Mouse (Mus musculus): ENCODE results near the gene Copg1.

Copg1 gene

DNA sequence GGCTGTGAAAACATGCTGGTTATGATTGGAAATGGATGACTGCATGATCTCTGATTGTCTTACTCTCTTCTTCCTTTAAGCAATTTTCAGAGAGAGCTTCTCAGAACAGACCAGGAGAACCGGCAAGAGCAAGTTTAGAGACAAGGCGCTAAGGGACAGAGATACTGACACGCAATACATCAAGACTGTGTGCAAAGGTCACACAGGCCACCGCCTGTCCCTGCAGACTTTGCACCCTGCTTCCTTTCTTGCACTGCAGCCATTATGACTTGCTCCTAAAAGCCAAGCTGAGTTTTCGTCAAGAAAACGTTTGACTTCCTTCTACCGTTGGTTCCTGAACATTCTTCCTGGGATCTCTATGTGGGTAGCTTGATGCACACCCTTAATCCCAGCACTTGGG lies 12.1 kb upstream of the Copg1 start:
- no peak for DNase-seq (ENCODE audit: low read depth, low spot score)

GRCm38 (mm10) chr6:87876068-87876643 lies 11.5 kb upstream of the Copg1 start:
- peak; percentile 72 for DNase-seq (ENCODE audit: low read depth, low spot score)

GRCm38 (mm10) chr6:87879010-87879409 lies 8.6 kb upstream of the Copg1 start:
- DNase-seq (ENCODE audit: low read depth, low spot score) = no peak

GRCm38 (mm10) chr6:87879628-87880027 lies 8.0 kb upstream of the Copg1 start:
- DNase-seq (ENCODE audit: low read depth, low spot score) = no peak

- DNase-seq (ENCODE audit: low read depth, low spot score) = no peak
Measured at GRCm38 (mm10) chr6:87882221-87882620, 5.4 kb upstream of the Copg1 start.

- DNase-seq (ENCODE audit: low read depth, low spot score) = no peak
Measured at GRCm38 (mm10) chr6:87882816-87883215, 4.8 kb upstream of the Copg1 start.

GRCm38 (mm10) chr6:87886721-87887120 lies 893 bp upstream of the Copg1 start:
- no peak for DNase-seq (ENCODE audit: low read depth, low spot score)

DNA sequence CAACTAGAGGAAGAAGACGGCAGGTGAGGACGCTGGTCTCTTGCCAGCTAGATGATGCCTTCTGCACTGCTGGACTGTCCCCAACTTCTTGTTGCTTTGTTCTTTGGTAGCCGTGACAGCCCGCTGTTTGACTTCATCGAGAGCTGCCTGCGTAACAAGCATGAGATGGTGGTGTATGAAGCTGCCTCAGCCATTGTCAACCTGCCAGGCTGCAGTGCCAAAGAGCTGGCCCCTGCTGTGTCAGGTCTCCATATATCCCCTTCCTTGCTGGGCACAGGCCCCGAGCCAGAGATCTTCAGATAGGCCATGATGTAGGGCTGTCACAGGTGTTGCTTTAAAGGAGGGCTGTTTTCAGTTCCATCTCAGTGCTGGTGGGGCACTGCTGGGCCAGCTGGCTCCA lies 6.3 kb downstream of the Copg1 start:
- DNase-seq (ENCODE audit: low read depth, low spot score) = no peak

DNA sequence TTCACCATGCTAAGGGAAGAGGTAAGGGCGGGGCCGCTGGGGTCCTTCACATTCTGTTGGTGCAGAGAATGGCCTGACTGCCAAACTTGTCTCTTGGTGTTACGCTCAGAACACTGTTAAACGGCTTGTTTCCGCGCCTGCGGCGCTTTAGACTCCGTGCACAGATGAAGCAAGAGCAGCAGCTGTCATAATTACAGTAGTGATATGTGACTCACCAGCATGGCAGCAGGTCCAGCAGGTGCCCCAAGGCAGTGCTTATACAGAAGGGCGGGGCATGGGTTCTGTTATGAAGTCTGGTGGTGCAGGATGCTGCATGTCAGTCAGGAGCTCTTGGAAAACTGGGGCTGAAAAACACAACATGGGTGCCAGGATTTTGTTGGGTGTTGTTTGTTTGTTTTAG lies 10.4 kb downstream of the Copg1 start:
- DNase-seq (ENCODE audit: low read depth, low spot score) = no peak

DNA sequence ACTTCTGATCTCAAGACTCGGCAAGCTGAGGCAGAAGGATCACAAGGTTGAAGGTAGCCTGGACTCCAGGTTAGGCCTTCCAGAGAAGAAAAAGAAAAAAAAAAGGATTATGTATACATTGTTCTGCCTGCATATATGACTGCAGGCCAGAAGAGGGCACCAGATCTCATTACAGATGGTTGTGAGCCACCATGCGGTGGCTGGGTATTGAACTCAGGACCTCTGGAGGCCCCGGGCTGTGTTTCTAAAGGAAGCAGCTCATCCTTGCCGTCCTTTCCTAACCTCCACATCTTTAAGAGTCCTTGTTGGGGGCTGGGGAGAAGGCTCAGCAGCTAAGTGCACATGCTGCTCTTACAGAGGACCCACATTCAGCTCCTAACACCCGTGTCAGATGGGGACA lies 19.0 kb downstream of the Copg1 start:
- DNase-seq (ENCODE audit: low read depth, low spot score) = peak; percentile 42

- no peak for DNase-seq (ENCODE audit: low read depth, low spot score)
Measured at GRCm38 (mm10) chr6:87909181-87909580, 21.6 kb downstream of the Copg1 start.

DNA sequence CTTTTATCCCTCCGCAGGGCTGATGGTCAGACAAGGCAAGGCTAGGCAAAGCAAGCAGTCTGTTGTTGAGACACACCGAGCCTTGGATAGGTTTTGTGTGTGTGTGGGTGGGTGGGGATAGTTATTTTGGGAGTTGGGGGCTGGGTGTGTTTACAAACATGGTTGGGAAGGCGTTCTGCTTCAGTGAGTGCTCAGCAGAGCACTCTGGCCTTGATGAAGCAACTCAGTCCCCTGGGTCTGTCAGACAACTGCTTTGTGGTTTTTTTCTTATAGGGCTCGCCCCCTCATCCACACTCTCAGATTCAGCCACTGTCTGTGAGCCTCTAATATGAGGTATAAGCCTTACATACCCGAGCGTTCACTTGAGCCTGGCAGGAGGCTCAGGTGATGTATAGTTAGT lies 23.9 kb downstream of the Copg1 start:
- no peak for DNase-seq (ENCODE audit: low read depth, low spot score)

- DNase-seq (ENCODE audit: low read depth, low spot score) = peak; percentile 95
Measured at GRCm38 (mm10) chr6:87913661-87914325, 26.2 kb downstream of the Copg1 start, which contains the start of gene Hmces. TSS of gene Hmces (plus strand) at chr6:87913935.

DNA sequence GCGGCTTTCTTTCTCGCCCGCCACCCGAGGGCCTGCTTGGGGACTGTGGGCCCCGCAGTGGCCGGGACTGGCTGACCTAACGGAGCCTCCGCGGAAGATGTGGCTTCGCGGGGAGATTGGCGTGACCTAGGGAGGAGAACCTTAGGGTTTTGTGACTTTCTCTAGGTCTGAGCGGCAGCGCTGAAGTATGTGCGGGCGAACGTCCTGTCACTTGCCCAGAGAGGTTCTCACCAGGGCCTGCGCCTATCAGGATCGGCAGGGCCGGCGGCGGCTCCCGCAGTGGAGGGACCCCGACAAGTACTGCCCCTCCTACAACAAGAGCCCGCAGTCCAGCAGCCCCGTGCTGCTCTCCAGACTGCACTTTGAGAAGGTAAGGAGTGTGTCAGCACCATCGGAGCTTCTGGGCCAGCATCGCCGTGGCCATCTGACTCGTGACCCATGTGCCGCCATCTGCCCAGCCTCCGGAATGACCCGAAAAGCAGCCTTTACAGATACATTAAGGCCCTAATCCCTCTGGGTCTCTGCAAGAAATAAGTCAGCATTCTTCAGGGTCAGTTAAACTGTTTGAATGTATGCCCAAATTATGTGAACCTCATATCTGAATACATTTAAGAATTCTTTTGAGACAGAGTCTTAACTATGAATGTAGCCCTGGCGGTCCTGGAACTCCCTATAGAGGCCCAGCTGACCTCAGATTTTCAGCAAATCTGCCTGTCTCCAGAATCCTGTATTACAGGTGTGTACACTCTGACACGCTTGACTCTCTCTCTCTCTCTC lies 26.9 kb downstream of the Copg1 start:
- DNase-seq (ENCODE audit: low read depth, low spot score) = peak; percentile 26

DNA sequence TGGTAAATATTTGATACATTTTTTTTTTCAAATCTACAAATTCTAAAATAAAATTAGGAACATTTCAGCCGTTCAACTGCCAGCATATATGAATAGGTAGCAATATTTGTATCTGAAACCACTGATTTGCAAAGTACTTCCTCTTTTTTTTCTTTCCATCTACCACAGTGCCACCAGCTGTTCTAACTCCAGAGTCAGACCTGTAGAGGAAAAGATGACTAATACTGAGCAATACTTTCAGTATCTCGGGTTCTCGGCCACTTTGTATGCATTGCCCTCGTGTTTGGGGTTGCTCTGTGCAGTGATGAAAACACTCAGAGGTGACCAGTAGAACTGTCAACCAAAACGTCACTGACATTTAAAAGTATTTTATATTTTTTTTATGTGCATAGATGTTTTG lies 28.3 kb downstream of the Copg1 start:
- no peak for DNase-seq (ENCODE audit: low read depth, low spot score)

DNA sequence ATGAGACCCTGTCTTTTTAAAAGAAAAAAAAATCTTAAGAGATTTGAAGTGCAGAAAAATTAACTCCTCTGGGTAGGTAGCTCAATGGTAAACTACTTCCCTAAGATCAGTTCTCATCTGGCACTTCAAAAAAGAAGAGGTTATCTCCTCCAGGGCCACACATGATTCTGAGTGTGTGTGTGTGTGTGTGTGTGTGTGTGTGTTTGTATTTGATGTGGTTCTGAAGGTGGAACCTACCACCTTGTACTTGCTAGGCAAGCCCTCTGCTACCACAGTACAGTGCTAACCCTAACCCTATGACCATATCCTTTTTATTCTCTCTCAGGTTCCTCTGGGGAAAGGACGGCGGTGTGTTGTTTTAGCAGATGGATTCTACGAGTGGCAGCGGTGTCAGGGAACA lies 33.6 kb downstream of the Copg1 start:
- no peak for DNase-seq (ENCODE audit: low read depth, low spot score)

GRCm38 (mm10) chr6:87923624-87924023 lies 36.0 kb downstream of the Copg1 start:
- no peak for DNase-seq (ENCODE audit: low read depth, low spot score)

DNA sequence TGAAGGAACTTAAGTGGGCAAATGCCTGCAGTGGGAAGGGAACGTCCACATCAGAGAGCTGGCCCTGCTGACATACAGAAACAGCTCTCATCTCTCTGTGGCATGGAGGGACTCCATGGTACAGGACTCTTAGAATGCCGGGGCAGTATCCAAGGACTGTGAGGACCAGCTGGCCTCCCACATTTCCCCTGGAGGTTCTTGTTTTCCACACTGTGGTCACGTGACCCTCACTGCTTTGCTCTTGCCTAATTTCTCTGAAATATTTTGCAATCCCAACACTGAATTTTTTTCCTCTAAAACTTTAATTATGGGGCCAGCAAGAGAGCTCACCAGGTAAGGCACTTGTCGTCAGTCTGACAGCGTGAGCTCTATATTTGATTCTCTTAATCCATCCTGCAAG lies 47.4 kb downstream of the Copg1 start:
- no peak for DNase-seq (ENCODE audit: low read depth, low spot score)

- DNase-seq (ENCODE audit: low read depth, low spot score) = peak; percentile 83
Measured at GRCm38 (mm10) chr6:87937178-87937788, 49.7 kb downstream of the Copg1 start.

- DNase-seq (ENCODE audit: low read depth, low spot score) = no peak
Measured at GRCm38 (mm10) chr6:87938941-87939340, 51.3 kb downstream of the Copg1 start.

DNA sequence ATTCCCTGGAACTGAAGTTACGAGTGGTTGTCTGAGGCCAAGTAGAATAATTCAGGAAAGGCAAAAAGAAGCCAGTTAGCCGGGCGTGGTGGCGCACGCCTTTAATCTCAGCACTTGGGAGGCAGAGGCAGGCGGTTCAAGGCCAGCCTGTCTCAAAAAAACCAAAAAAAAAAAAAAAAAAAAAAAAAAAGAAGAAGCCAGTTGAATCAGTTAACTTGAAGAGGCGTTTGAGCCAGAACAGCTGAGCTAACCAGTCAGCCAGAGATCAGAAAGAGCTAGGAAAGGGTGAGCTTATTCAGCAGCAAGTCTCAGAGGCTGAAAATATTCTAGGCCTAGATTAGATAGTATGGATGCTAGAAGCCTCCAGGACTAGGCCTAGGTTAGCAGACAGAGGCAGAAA lies 54.6 kb downstream of the Copg1 start:
- no peak for DNase-seq (ENCODE audit: low read depth, low spot score)

DNA sequence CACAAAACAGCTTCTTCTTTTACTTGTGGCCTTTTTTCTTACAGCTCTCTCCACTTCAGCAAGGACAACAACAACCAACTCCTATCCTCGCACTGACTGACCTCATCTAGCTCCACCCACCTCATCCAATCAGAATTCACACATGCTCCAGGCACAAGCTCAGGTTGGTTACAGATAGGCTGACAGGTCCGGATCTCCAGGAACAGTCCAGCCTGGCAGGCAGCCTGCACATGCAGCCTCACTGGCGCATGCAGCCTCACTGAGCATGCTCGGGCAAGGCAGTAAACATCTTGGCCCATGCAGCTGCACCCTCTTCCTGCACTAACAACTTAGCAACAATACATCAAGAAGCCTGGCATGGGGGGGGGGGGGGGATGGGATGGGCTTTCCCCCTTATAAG lies 74.8 kb downstream of the Copg1 start:
- peak; percentile 38 for DNase-seq (ENCODE audit: low read depth, low spot score)

Measured in ES-CJ7 (cell line).